Mouse (Mus musculus) MEL (cell line): ENCODE measurements around the gene Otogl. TPM values are rescaled to one million over a fixed set of nuclear protein-coding genes. Genes with fewer than 3 reads are reported as not detected.
A peak's percentile ranks its signal among the peaks of the same experiment; 100 is the strongest.

ENCODE experiments used
- DNase-seq: peaks from one replicate; pipeline ENCODE4 v3.0.0; 2011; ENCODE audit warnings: low read depth, low spot score
- H3K27ac ChIP-seq: 2 replicates; pipeline ENCODE4 v1.5.1; 2012; ENCODE audit warnings: low read depth, mild to moderate bottlenecking, control low read depth, low read length, moderate library complexity; ENCODE audit not compliant: control insufficient read depth
- H3K27me3 ChIP-seq, 2 experiments: fragments of 150-350 bp in 1 of 2; sonication (generic) in 1 of 2; 2 replicates each; pipeline ENCODE4 v1.6.1; 2012; ENCODE audit warnings: low read length in 2 of 2, mild to moderate bottlenecking in 2 of 2, improper control_type of control experiment in 1 of 2, moderate library complexity in 1 of 2; ENCODE audit not compliant: insufficient read depth in 2 of 2, control insufficient read depth in 1 of 2
- H3K36me3 ChIP-seq, 2 experiments: 2 replicates each; pipeline ENCODE4 v1.6.1; 2012 to 2014; ENCODE audit warnings: low read length in 2 of 2, improper control_type of control experiment in 1 of 2, inconsistent platforms in 1 of 2, mild to moderate bottlenecking in 1 of 2; ENCODE audit not compliant: insufficient read depth in 2 of 2, control insufficient read depth in 1 of 2
- H3K4me1 ChIP-seq, 2 experiments: fragments of 150-350 bp in 1 of 2; sonication (generic) in 1 of 2; 2 replicates each; pipeline ENCODE4 v1.6.1; 2012; ENCODE audit warnings: low read length in 2 of 2, improper control_type of control experiment in 1 of 2, mild to moderate bottlenecking in 1 of 2; ENCODE audit not compliant: insufficient read depth in 2 of 2, control insufficient read depth in 1 of 2
- H3K4me3 ChIP-seq, 2 experiments: fragments of 150-350 bp in 1 of 2; sonication (generic) in 1 of 2; 2 replicates each; pipeline ENCODE4 v1.5.1; 2012; ENCODE audit warnings: low read depth in 2 of 2, low read length in 2 of 2, mild to moderate bottlenecking in 2 of 2, moderate library complexity in 2 of 2, control low read depth in 1 of 2, improper control_type of control experiment in 1 of 2; ENCODE audit not compliant: control insufficient read depth in 1 of 2, insufficient read depth in 1 of 2
- H3K79me2 ChIP-seq: 2 replicates; pipeline ENCODE4 v1.6.1; 2012; ENCODE audit warnings: mild to moderate bottlenecking, low read length, moderate library complexity; ENCODE audit not compliant: control insufficient read depth, poor library complexity, insufficient read depth
- H3K9ac ChIP-seq: 2 replicates; pipeline ENCODE4 v1.6.1; 2012; ENCODE audit warnings: low read depth, mild to moderate bottlenecking, control low read depth, low read length, moderate library complexity; ENCODE audit not compliant: control insufficient read depth, poor library complexity, severe bottlenecking
- H3K9me3 ChIP-seq: fragments of 150-350 bp; sonication (generic); replicated peaks from 2 replicates; pipeline ENCODE4 v1.6.1; 2012; ENCODE audit warnings: mild to moderate bottlenecking, low read length, improper control_type of control experiment, moderate library complexity; ENCODE audit not compliant: insufficient read depth
- CHD1 ChIP-seq: IDR thresholded peaks from 2 replicates; pipeline ENCODE4 v1.6.1; 2012; ENCODE audit warnings: low read depth, mild to moderate bottlenecking, inconsistent platforms, low read length, improper control_type of control experiment
- CHD2 ChIP-seq: IDR thresholded peaks from 2 replicates; pipeline ENCODE4 v1.6.1; 2011; ENCODE audit warnings: low read length, improper control_type of control experiment
- CTCF ChIP-seq, 3 experiments: IDR thresholded peaks in 2 of 3; conservative IDR thresholded peaks in 1 of 3; 2 replicates each; pipeline ENCODE4 v1.5.1; 2011 to 2012; ENCODE audit warnings: low read length in 3 of 3, low read depth in 2 of 3, mild to moderate bottlenecking in 2 of 3, improper control_type of control experiment in 1 of 3, inconsistent platforms in 1 of 3, mixed read lengths in 1 of 3, moderate library complexity in 1 of 3; ENCODE audit not compliant: control insufficient read depth in 1 of 3, insufficient read depth in 1 of 3, poor library complexity in 1 of 3, severe bottlenecking in 1 of 3
- ELF1 ChIP-seq: IDR thresholded peaks from 2 replicates; pipeline ENCODE4 v1.6.1; 2014; ENCODE audit warnings: low read depth, mild to moderate bottlenecking, inconsistent platforms, low read length, improper control_type of control experiment, moderate library complexity
- EP300 ChIP-seq, 2 experiments: IDR thresholded peaks; 2 replicates each; pipeline ENCODE4 v1.6.1; 2011; ENCODE audit warnings: improper control_type of control experiment in 2 of 2, low read length in 2 of 2, low read depth in 1 of 2, mild to moderate bottlenecking in 1 of 2
- GATA1 ChIP-seq: IDR thresholded peaks from 2 replicates; pipeline ENCODE4 v1.6.1; 2011; ENCODE audit warnings: low read depth, low read length, improper control_type of control experiment
- JUND ChIP-seq: IDR thresholded peaks from 2 replicates; pipeline ENCODE4 v1.6.1; 2011; ENCODE audit warnings: low read depth, mild to moderate bottlenecking, improper control_type of control experiment, low read length
- MAFK ChIP-seq: IDR thresholded peaks from 2 replicates; pipeline ENCODE4 v1.6.1; 2011; ENCODE audit warnings: low read depth, mild to moderate bottlenecking, low read length, improper control_type of control experiment, borderline replicate concordance
- MAZ ChIP-seq: IDR thresholded peaks from 2 replicates; pipeline ENCODE4 v1.6.1; 2012; ENCODE audit warnings: low read depth, mild to moderate bottlenecking, inconsistent platforms, low read length, improper control_type of control experiment
- MYB ChIP-seq: IDR thresholded peaks from 2 replicates; pipeline ENCODE4 v1.6.1; 2011; ENCODE audit warnings: mild to moderate bottlenecking, low read depth, low read length, improper control_type of control experiment
- NRF1 ChIP-seq: IDR thresholded peaks from 2 replicates; pipeline ENCODE4 v1.6.1; 2014; ENCODE audit warnings: low read depth, mild to moderate bottlenecking, inconsistent platforms, low read length, improper control_type of control experiment, moderate library complexity; ENCODE audit not compliant: poor library complexity, insufficient read depth, severe bottlenecking
- POLR2AphosphoS2 ChIP-seq: IDR thresholded peaks from 2 replicates; pipeline ENCODE4 v1.6.1; 2011; ENCODE audit warnings: low read length, improper control_type of control experiment
- RAD21 ChIP-seq: IDR thresholded peaks from 2 replicates; pipeline ENCODE4 v1.6.1; 2011; ENCODE audit warnings: mild to moderate bottlenecking, low read depth, low read length, improper control_type of control experiment
- SMC3 ChIP-seq: IDR thresholded peaks from 2 replicates; pipeline ENCODE4 v1.6.1; 2011; ENCODE audit warnings: low read depth, low read length, improper control_type of control experiment
- TAL1 ChIP-seq: IDR thresholded peaks from 2 replicates; pipeline ENCODE4 v1.6.1; 2012; ENCODE audit warnings: mild to moderate bottlenecking, inconsistent platforms, low read length, moderate library complexity, mixed read lengths
- TBP ChIP-seq: IDR thresholded peaks from 2 replicates; pipeline ENCODE4 v1.8.0; 2011; ENCODE audit warnings: low read depth, low read length, improper control_type of control experiment
- TCF12 ChIP-seq: IDR thresholded peaks from 2 replicates; pipeline ENCODE4 v1.6.1; 2014; ENCODE audit warnings: low read depth, mild to moderate bottlenecking, inconsistent platforms, low read length, improper control_type of control experiment, moderate library complexity
- USF1 ChIP-seq: IDR thresholded peaks from 2 replicates; pipeline ENCODE4 v1.6.1; 2014; ENCODE audit warnings: low read depth, mild to moderate bottlenecking, inconsistent platforms, low read length, improper control_type of control experiment, moderate library complexity
- USF2 ChIP-seq, 2 experiments: IDR thresholded peaks; 2 replicates each; pipeline ENCODE4 v1.6.1; 2011 to 2012; ENCODE audit warnings: improper control_type of control experiment in 2 of 2, low read length in 2 of 2, borderline replicate concordance in 1 of 2, inconsistent platforms in 1 of 2, low read depth in 1 of 2, mild to moderate bottlenecking in 1 of 2; ENCODE audit not compliant: insufficient read depth in 1 of 2
- ZC3H11A ChIP-seq: IDR thresholded peaks from 2 replicates; pipeline ENCODE4 v1.6.1; 2012; ENCODE audit warnings: low read depth, mild to moderate bottlenecking, inconsistent platforms, low read length, improper control_type of control experiment
- ZNF384 ChIP-seq: IDR thresholded peaks from 2 replicates; pipeline ENCODE4 v1.6.1; 2012; ENCODE audit warnings: low read depth, mild to moderate bottlenecking, inconsistent platforms, low read length, improper control_type of control experiment
- polyA plus RNA-seq, 2 experiments: library from polyadenylated mRNA; stranded (reverse) in 1 of 2; unstranded in 1 of 2; fragments of >175 nt in 1 of 2; fragments of >200 nt in 1 of 2; gene quantifications; 2 replicates each; pipeline versions ENCODE4 v1.2.1 to v1.2.4; 2012; ENCODE audit warnings: low replicate concordance in 2 of 2, low read depth in 1 of 2; ENCODE audit not compliant: insufficient read length in 2 of 2, insufficient read depth in 1 of 2, missing spikeins in 1 of 2
- total RNA-seq: library from RNA; depleted of rRNA; stranded (reverse); fragments of 300-350 nt; gene quantifications from 2 replicates; pipeline ENCODE4 v1.2.3, GENCODE M21; 2012

Otogl gene
- total and polyA plus RNA-seq, 3 experiments: not detected

- Histone ChIP-seq H3K27me3 (no peaks in the 10 kb centered on the region; a peak in 1 of 4 replicates), H3K9ac (no peak overlapping the region), H3K4me3 (no peak overlapping the region), H3K36me3 (no peaks in the 10 kb centered on the region), H3K27ac (no peak overlapping the region), H3K4me1 (no peaks in the 10 kb centered on the region), H3K9me3 (no peaks in the 10 kb centered on the region), H3K79me2 (no peaks in the 10 kb centered on the region)
- TF ChIP-seq GATA1 (no peak), TAL1 (no peak), MAFK (no peak), POLR2AphosphoS2 (no peak), TBP (no peak), MAZ (no peak), CTCF (IDR thresholded peaks at IDR 0.05 in 2 of 3, conservative IDR thresholded peaks at IDR 0.05 in 1 of 3; ENCODE audit: control insufficient read depth in 1 of 3, insufficient read depth in 1 of 3, low read depth in 2 of 3, low read length in 3 of 3, poor library complexity in 1 of 3, severe bottlenecking in 1 of 3) (no peak), ELF1 (no peak), ZC3H11A (no peak), EP300 (IDR thresholded peaks at IDR 0.05; ENCODE audit: low read depth in 1 of 2, low read length in 2 of 2) (no peak), JUND (no peak), CHD1 (no peak), USF1 (no peak), TCF12 (no peak), SMC3 (no peak), CHD2 (no peak), USF2 (IDR thresholded peaks at IDR 0.05; ENCODE audit: borderline replicate concordance in 1 of 2, insufficient read depth in 1 of 2, low read depth in 1 of 2, low read length in 2 of 2) (no peak), NRF1 (no peak)
- no peak for DNase-seq
Observed at GRCm38 (mm10) chr10:107930471-107931021, 18.6 kb upstream of the Otogl start.

- Histone ChIP-seq H3K4me3 (no peak overlapping the region), H3K9me3 (no peaks in the 10 kb centered on the region), H3K79me2 (no peaks in the 10 kb centered on the region), H3K4me1 (no peaks in the 10 kb centered on the region), H3K9ac (no peak overlapping the region), H3K27me3 (no peaks in the 10 kb centered on the region), H3K36me3 (no peaks in the 10 kb centered on the region), H3K27ac (no peak overlapping the region)
- no peak for TF ChIP-seq GATA1
- no peak for TF ChIP-seq ZNF384
- no peak for TF ChIP-seq ZC3H11A
- TF ChIP-seq SMC3: peak; percentile 24; the same call in 1 of the 2 replicates
- no peak for TF ChIP-seq TBP
- peak in 1 of 3 experiments; percentile 35; a peak in 2 of 6 replicates for TF ChIP-seq CTCF (IDR thresholded peaks at IDR 0.05 in 2 of 3, conservative IDR thresholded peaks at IDR 0.05 in 1 of 3; ENCODE audit: control insufficient read depth in 1 of 3, insufficient read depth in 1 of 3, low read depth in 2 of 3, low read length in 3 of 3, poor library complexity in 1 of 3, severe bottlenecking in 1 of 3)
- TF ChIP-seq RAD21: peak; percentile 42
- TF ChIP-seq JUND: no peak
- TF ChIP-seq MYB: no peak
- DNase-seq: peak; percentile 13
Observed at GRCm38 (mm10) chr10:107925306-107925705, 13.4 kb upstream of the Otogl start.
